Mouse (Mus musculus) midbrain, embryonic 13.5 days (tissue): ENCODE data around the gene Cnot8. TPM values are rescaled to one million over a fixed set of nuclear protein-coding genes. Genes with fewer than 3 reads are reported as not detected.
A peak's percentile ranks its signal among the peaks of the same experiment; 100 is the strongest.
"Not testable (repeated sequence)": the region's sequence is repeated elsewhere in the genome, so short reads cannot be mapped to it uniquely, and the experiment has no call there.

ENCODE experiments used
- ATAC-seq: fragments of 200-750 bp; cut with Nextera tagmentation; 2 replicates; pipeline ENCODE4 v1.8.0; 2017; ENCODE audit warnings: mild to moderate bottlenecking, moderate TSS enrichment, moderate library complexity
- H3K27ac ChIP-seq: fragments of 300-500 bp; sonication (generic); 2 replicates; pipeline ENCODE4 v1.5.1; 2015; ENCODE audit warnings: inconsistent platforms, mild to moderate bottlenecking, moderate library complexity
- H3K27me3 ChIP-seq: fragments of 300-500 bp; sonication (generic); 2 replicates; pipeline ENCODE4 v1.6.1; 2015; ENCODE audit warnings: mild to moderate bottlenecking, inconsistent platforms
- H3K36me3 ChIP-seq: fragments of 300-500 bp; sonication (generic); 2 replicates; pipeline ENCODE4 v1.6.1; 2015; ENCODE audit warnings: mild to moderate bottlenecking, inconsistent platforms
- H3K4me1 ChIP-seq: fragments of 300-500 bp; sonication (generic); replicated peaks from 2 replicates; pipeline ENCODE4 v1.6.1; 2015; ENCODE audit warnings: inconsistent platforms
- H3K4me2 ChIP-seq: fragments of 300-500 bp; sonication (generic); replicated peaks from 2 replicates; pipeline ENCODE4 v1.6.1; 2015; ENCODE audit warnings: moderate library complexity, mild to moderate bottlenecking, inconsistent platforms
- H3K4me3 ChIP-seq: fragments of 300-500 bp; sonication (generic); replicated peaks from 2 replicates; pipeline ENCODE4 v1.5.1; 2015; ENCODE audit warnings: mild to moderate bottlenecking, inconsistent platforms
- H3K9ac ChIP-seq: fragments of 300-500 bp; sonication (generic); replicated peaks from 2 replicates; pipeline ENCODE4 v1.6.1; 2015; ENCODE audit warnings: mild to moderate bottlenecking, inconsistent platforms
- H3K9me3 ChIP-seq: fragments of 300-500 bp; sonication (generic); 2 replicates; pipeline ENCODE4 v1.6.1; 2016; ENCODE audit warnings: mild to moderate bottlenecking, inconsistent platforms
- WGBS: fragments of 180-500 bp; shearing (Covaris S2); methylation state at CpG from one replicate; pipeline ENCODE4 v1.1.7; 2015; 5-methylcytosine and 5-hydroxymethylcytosine counted together
- polyA plus RNA-seq: library from polyadenylated mRNA; unstranded; fragments of >200 nt; fragmentation: Nextera tagmentation; extraction: Ambion mirVana; gene quantifications from 2 replicates; pipeline ENCODE4 v1.2.1, GENCODE M21; 2015

Cnot8 gene
- polyA plus RNA-seq, 1 experiment from 2014 or later = 120 TPM

- no peak overlapping the region for H3K4me3 ChIP-seq
- peaks cover 36% of the 10 kb centered on the region for H3K27me3 ChIP-seq
- ATAC-seq = no peak
- H3K36me3 ChIP-seq = no peaks in the 10 kb centered on the region
- peaks cover 6% of the 10 kb centered on the region for H3K4me1 ChIP-seq
- H3K9ac ChIP-seq = no peak overlapping the region
- no peaks in the 10 kb centered on the region for H3K9me3 ChIP-seq
- WGBS = 95% methylated on average over 1 of the region's 1 CpGs
- no peak overlapping the region for H3K27ac ChIP-seq
- H3K4me2 ChIP-seq = no peak overlapping the region
Observed at GRCm38 (mm10) chr11:58095561-58095960, 8.4 kb upstream of the Cnot8 start.

GRCm38 (mm10) chr11:58096160-58096559, 7.8 kb upstream of the Cnot8 start:
- peaks cover 6% of the 10 kb centered on the region for H3K4me1 ChIP-seq
- H3K27ac ChIP-seq = no peak overlapping the region
- no peak overlapping the region for H3K4me3 ChIP-seq
- no peaks in the 10 kb centered on the region for H3K36me3 ChIP-seq
- no peak overlapping the region for H3K9ac ChIP-seq
- H3K4me2 ChIP-seq = no peak overlapping the region
- ATAC-seq = no peak
- H3K27me3 ChIP-seq = peaks cover 36% of the 10 kb centered on the region
- no peaks in the 10 kb centered on the region for H3K9me3 ChIP-seq
- WGBS = 90% methylated on average over 5 of the region's 5 CpGs

- Histone ChIP-seq H3K9me3 (no peaks in the 10 kb centered on the region), H3K36me3 (no peaks in the 10 kb centered on the region), H3K27ac (no peak overlapping the region), H3K4me1 (peaks cover 6% of the 10 kb centered on the region), H3K9ac (no peak overlapping the region), H3K4me2 (peak overlapping the region; percentile 59), H3K4me3 (peak overlapping the region; percentile 35; the same call in 1 of the 2 replicates), H3K27me3 (peaks cover 36% of the 10 kb centered on the region)
- WGBS = 54% methylated on average over 20 of the region's 20 CpGs
- ATAC-seq = no peak
Observed at GRCm38 (mm10) chr11:58096821-58097620, 6.9 kb upstream of the Cnot8 start.

GRCm38 (mm10) chr11:58097621-58098365, 6.2 kb upstream of the Cnot8 start:
- H3K9ac ChIP-seq = 0 out of 2 replicates have a peak overlapping the region, but pooled peaks have one; percentile 2
- peaks cover 36% of the 10 kb centered on the region for H3K27me3 ChIP-seq
- H3K27ac ChIP-seq = no peak overlapping the region
- no peaks in the 10 kb centered on the region for H3K36me3 ChIP-seq
- WGBS = 2% methylated on average over 29 of the region's 38 CpGs
- ATAC-seq = peak; percentile 69
- no peaks in the 10 kb centered on the region for H3K9me3 ChIP-seq
- peaks cover 8% of the 10 kb centered on the region for H3K4me1 ChIP-seq
- peak overlapping the region; percentile 59 for H3K4me2 ChIP-seq
- H3K4me3 ChIP-seq = peak overlapping the region; percentile 35

GRCm38 (mm10) chr11:58098366-58098720, 5.6 kb upstream of the Cnot8 start:
- H3K9me3 ChIP-seq, ATAC-seq, H3K36me3 ChIP-seq, H3K9ac ChIP-seq, H3K27ac ChIP-seq: not testable (repeated sequence)
- H3K4me3 ChIP-seq = 0 out of 2 replicates have a peak overlapping the region, but pooled peaks have one; percentile 35
- peaks cover 13% of the 10 kb centered on the region for H3K4me1 ChIP-seq
- WGBS = 61% methylated on average over 5 of the region's 5 CpGs
- peaks cover 36% of the 10 kb centered on the region for H3K27me3 ChIP-seq
- H3K4me2 ChIP-seq = peak overlapping the region; percentile 59; the same call in 1 of the 2 replicates

GRCm38 (mm10) chr11:58100006-58100405, 3.9 kb upstream of the Cnot8 start:
- ATAC-seq = no peak
- Histone ChIP-seq H3K9me3 (no peaks in the 10 kb centered on the region), H3K9ac (no peak overlapping the region), H3K4me3 (no peak overlapping the region), H3K27ac (no peak overlapping the region), H3K27me3 (peaks cover 33% of the 10 kb centered on the region), H3K4me2 (no peak overlapping the region), H3K36me3 (no peaks in the 10 kb centered on the region), H3K4me1 (peaks cover 20% of the 10 kb centered on the region)
- WGBS = 84% methylated on average over 2 of the region's 2 CpGs

GRCm38 (mm10) chr11:58101194-58101720, 2.7 kb upstream of the Cnot8 start:
- no peak overlapping the region for H3K9ac ChIP-seq
- H3K27me3 ChIP-seq = peaks cover 25% of the 10 kb centered on the region
- no peak for ATAC-seq
- H3K4me1 ChIP-seq = peaks cover 32% of the 10 kb centered on the region
- H3K9me3 ChIP-seq = no peaks in the 10 kb centered on the region
- no peak overlapping the region for H3K4me3 ChIP-seq
- no peaks in the 10 kb centered on the region for H3K36me3 ChIP-seq
- H3K4me2 ChIP-seq = no peak overlapping the region
- H3K27ac ChIP-seq = no peak overlapping the region
- 85% methylated on average over 4 of the region's 4 CpGs for WGBS

GRCm38 (mm10) chr11:58102146-58102545, 1.8 kb upstream of the Cnot8 start:
- Histone ChIP-seq H3K36me3 (no peaks in the 10 kb centered on the region), H3K27ac (no peak overlapping the region), H3K4me2 (no peak overlapping the region), H3K9ac (no peak overlapping the region), H3K9me3 (no peaks in the 10 kb centered on the region), H3K27me3 (peaks cover 19% of the 10 kb centered on the region), H3K4me3 (no peak overlapping the region), H3K4me1 (peaks cover 35% of the 10 kb centered on the region)
- WGBS = 91% methylated on average over 3 of the region's 3 CpGs
- ATAC-seq = no peak

GRCm38 (mm10) chr11:58102581-58103343, 1.2 kb upstream of the Cnot8 start:
- ATAC-seq = no peak
- peak overlapping the region; percentile 90 for H3K4me3 ChIP-seq
- H3K4me2 ChIP-seq = peak overlapping the region; percentile 61
- 87% methylated on average over 9 of the region's 9 CpGs for WGBS
- no peak overlapping the region for H3K27ac ChIP-seq
- no peaks in the 10 kb centered on the region for H3K9me3 ChIP-seq
- H3K36me3 ChIP-seq = no peaks in the 10 kb centered on the region
- peak overlapping the region; percentile 63 for H3K9ac ChIP-seq
- H3K4me1 ChIP-seq = peaks cover 39% of the 10 kb centered on the region
- H3K27me3 ChIP-seq = peaks cover 13% of the 10 kb centered on the region

GRCm38 (mm10) chr11:58103344-58103653, 654 bp upstream of the Cnot8 start:
- Histone ChIP-seq H3K9ac (peak overlapping the region; percentile 63), H3K4me3 (peak overlapping the region; percentile 90), H3K36me3 (no peaks in the 10 kb centered on the region), H3K27ac (peak overlapping the region; percentile 68), H3K4me1 (peaks cover 41% of the 10 kb centered on the region), H3K27me3 (peaks cover 8% of the 10 kb centered on the region), H3K4me2 (peak overlapping the region; percentile 61), H3K9me3 (no peaks in the 10 kb centered on the region)
- peak; percentile 73 for ATAC-seq
- 53% methylated on average over 13 of the region's 13 CpGs for WGBS

- peak; percentile 58 for ATAC-seq
- Histone ChIP-seq H3K4me1 (peaks cover 41% of the 10 kb centered on the region), H3K27me3 (no peaks in the 10 kb centered on the region), H3K9me3 (no peaks in the 10 kb centered on the region), H3K27ac (peak overlapping the region; percentile 87), H3K36me3 (0 out of 2 replicates have a peak, but pooled peaks cover 3% of the 10 kb centered on the region), H3K4me2 (peak overlapping the region; percentile 72), H3K9ac (peak overlapping the region; percentile 88), H3K4me3 (peak overlapping the region; percentile 90)
- WGBS = under 1% methylated on average over 24 of the region's 24 CpGs
Observed at GRCm38 (mm10) chr11:58104351-58104791, 418 bp downstream of the Cnot8 start.
